Mouse (Mus musculus) thymus, postnatal 10 days (tissue): ENCODE results near the gene Pbx4.

ENCODE experiments used
- DNase-seq, 2 experiments: peaks; one replicate each; pipeline ENCODE4 v3.0.0; 2021; ENCODE audit warnings: low spot score in 2 of 2

The Pbx4 gene

GRCm38 (mm10) chr8:69900895-69901451 is 68.7 kb downstream of the Pbx4 start:
- peak in 1 of 2 experiments; percentile 27 for DNase-seq

- DNase-seq, result peak; percentile 96
Measured at GRCm38 (mm10) chr8:69901484-69902162, 69.3 kb downstream of the Pbx4 start.

- DNase-seq, result peak; percentile 48 to 51
Measured at GRCm38 (mm10) chr8:69902163-69903062, 70.1 kb downstream of the Pbx4 start, which contains the start of the genes Tssk6, Ndufa13 and Yjefn3. Tssk6 (plus strand) TSS chr8:69902184. Ndufa13 (minus strand) TSS chr8:69902558. Yjefn3 (minus strand) TSS chr8:69902712.

- peak; percentile 99 for DNase-seq
Measured at GRCm38 (mm10) chr8:69903063-69903542, 70.8 kb downstream of the Pbx4 start.

GRCm38 (mm10) chr8:69904096-69904495 is 71.8 kb downstream of the Pbx4 start:
- no peak for DNase-seq

GRCm38 (mm10) chr8:69906260-69906659 is 74.0 kb downstream of the Pbx4 start:
- DNase-seq, result no peak

GRCm38 (mm10) chr8:69907106-69907505 is 74.8 kb downstream of the Pbx4 start:
- DNase-seq, result no peak

- DNase-seq, result no peak
Measured at GRCm38 (mm10) chr8:69911917-69912316, 79.6 kb downstream of the Pbx4 start.

- DNase-seq, result no peak
Measured at GRCm38 (mm10) chr8:69912478-69913074, 80.3 kb downstream of the Pbx4 start.

GRCm38 (mm10) chr8:69914526-69914925 is 82.2 kb downstream of the Pbx4 start:
- no peak for DNase-seq

- DNase-seq, result no peak
Measured at GRCm38 (mm10) chr8:69915748-69916147, 83.5 kb downstream of the Pbx4 start.

- no peak for DNase-seq
Measured at GRCm38 (mm10) chr8:69918506-69918905, 86.2 kb downstream of the Pbx4 start.

- DNase-seq, result peak; percentile 64 to 89
Measured at GRCm38 (mm10) chr8:69919010-69919409, 86.7 kb downstream of the Pbx4 start.

- DNase-seq, result peak; percentile 53 to 57
Measured at GRCm38 (mm10) chr8:69919876-69920662, 87.8 kb downstream of the Pbx4 start.

- no peak for DNase-seq
Measured at GRCm38 (mm10) chr8:69921141-69921540, 88.8 kb downstream of the Pbx4 start.
